Mouse (Mus musculus) hindbrain, embryonic 12.5 days (tissue): ENCODE measurements around the gene Slc25a40. TPM values are rescaled to one million over a fixed set of nuclear protein-coding genes. Genes with fewer than 3 reads are reported as not detected.

Source experiments
- ATAC-seq: fragments of 200-750 bp; cut with Nextera tagmentation; 2 replicates; pipeline ENCODE4 v1.8.0; 2017; ENCODE audit warnings: moderate TSS enrichment; ENCODE audit not compliant: low FRiP score
- H3K27ac ChIP-seq: fragments of 300-500 bp; sonication (generic); 2 replicates; pipeline ENCODE4 v1.5.1; 2016; ENCODE audit warnings: mild to moderate bottlenecking
- H3K27me3 ChIP-seq: fragments of 300-500 bp; sonication (generic); 2 replicates; pipeline ENCODE4 v1.6.1; 2016; ENCODE audit warnings: mild to moderate bottlenecking
- H3K36me3 ChIP-seq: fragments of 300-500 bp; sonication (generic); 2 replicates; pipeline ENCODE4 v1.6.1; 2016; ENCODE audit warnings: mild to moderate bottlenecking
- H3K4me1 ChIP-seq: fragments of 300-500 bp; sonication (generic); 2 replicates; pipeline ENCODE4 v1.6.1; 2016
- H3K4me2 ChIP-seq: fragments of 300-500 bp; sonication (generic); replicated peaks from 2 replicates; pipeline ENCODE4 v1.6.1; 2016; ENCODE audit warnings: mild to moderate bottlenecking
- H3K4me3 ChIP-seq: fragments of 300-500 bp; sonication (generic); 2 replicates; pipeline ENCODE4 v1.5.1; 2016; ENCODE audit warnings: mild to moderate bottlenecking
- H3K9ac ChIP-seq: fragments of 300-500 bp; sonication (generic); 2 replicates; pipeline ENCODE4 v1.6.1; 2016; ENCODE audit warnings: mild to moderate bottlenecking, moderate library complexity
- H3K9me3 ChIP-seq: fragments of 300-500 bp; sonication (generic); replicated peaks from 2 replicates; pipeline ENCODE4 v1.6.1; 2016; ENCODE audit warnings: mild to moderate bottlenecking
- WGBS: fragments of 180-500 bp; shearing (Covaris S2); methylation state at CpG from one replicate; pipeline ENCODE4 v1.1.7; 2016; 5-methylcytosine and 5-hydroxymethylcytosine counted together
- polyA plus RNA-seq: library from polyadenylated mRNA; unstranded; fragments of >200 nt; fragmentation: Nextera tagmentation; extraction: Ambion mirVana; gene quantifications from 2 replicates; pipeline ENCODE4 v1.2.1, GENCODE M21; 2016

Slc25a40 gene
- polyA plus RNA-seq, 1 experiment from 2014 or later: 10.3 TPM

DNA sequence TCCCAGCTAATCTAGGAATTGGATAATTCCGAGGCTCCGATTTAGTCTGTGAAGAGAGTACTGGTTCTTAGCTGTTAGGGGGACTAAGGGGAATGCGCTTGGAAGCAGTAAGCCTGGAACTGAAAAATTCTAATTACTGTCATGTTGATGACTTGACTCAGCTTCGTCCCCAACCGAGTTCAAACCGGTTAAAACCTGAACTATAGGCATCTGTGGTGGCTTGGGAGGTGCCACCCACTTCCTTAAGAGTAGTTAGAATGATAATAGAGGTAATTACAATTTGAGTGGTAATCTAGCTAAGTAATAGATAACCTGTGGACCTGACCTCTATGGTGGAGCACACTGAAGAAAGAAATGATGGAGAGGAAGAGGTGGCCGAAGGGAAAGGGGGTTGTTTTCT, 1.5 kb downstream of the Slc25a40 start:
- ATAC-seq: no peak
- H3K27ac ChIP-seq: no peak overlapping the region
- peaks cover 16% of the 10 kb centered on the region for H3K4me1 ChIP-seq
- no peaks in the 10 kb centered on the region for H3K9me3 ChIP-seq
- H3K9ac ChIP-seq: peak overlapping the region; percentile 84; the same call in 1 of the 2 replicates
- H3K4me2 ChIP-seq: peak overlapping the region; percentile 71
- peak overlapping the region; percentile 82 for H3K4me3 ChIP-seq
- peaks cover 2% of the 10 kb centered on the region; the same call in 1 of the 2 replicates for H3K36me3 ChIP-seq
- no peaks in the 10 kb centered on the region for H3K27me3 ChIP-seq
- 14% methylated on average over 7 of the region's 7 CpGs for WGBS

DNA sequence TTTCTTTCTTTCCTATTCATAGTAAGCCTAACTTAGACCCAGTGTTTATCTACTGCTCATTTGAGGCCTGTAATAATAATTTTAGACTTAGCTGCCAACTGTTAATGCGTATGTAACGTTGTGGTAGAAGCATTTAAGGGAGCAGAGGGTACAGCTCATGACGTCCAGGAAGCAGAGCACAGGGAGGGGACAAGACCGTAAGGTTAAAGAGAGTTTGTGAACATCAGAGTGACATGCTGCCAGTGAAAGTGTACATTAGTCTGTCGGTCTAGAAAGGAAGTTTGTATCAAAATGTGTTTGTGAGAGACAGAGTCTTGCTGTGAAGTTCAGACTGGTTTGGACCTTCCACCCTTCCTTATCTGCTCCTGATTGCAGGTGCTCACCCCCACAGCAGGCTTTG, 3.2 kb downstream of the Slc25a40 start:
- Histone ChIP-seq H3K36me3 (no peaks in the 10 kb centered on the region), H3K27ac (no peak overlapping the region), H3K4me3 (no peak overlapping the region), H3K27me3 (no peaks in the 10 kb centered on the region), H3K9ac (no peak overlapping the region), H3K9me3 (no peaks in the 10 kb centered on the region), H3K4me2 (no peak overlapping the region), H3K4me1 (peaks cover 14% of the 10 kb centered on the region)
- WGBS: 87% methylated on average over 5 of the region's 5 CpGs
- no peak for ATAC-seq

DNA sequence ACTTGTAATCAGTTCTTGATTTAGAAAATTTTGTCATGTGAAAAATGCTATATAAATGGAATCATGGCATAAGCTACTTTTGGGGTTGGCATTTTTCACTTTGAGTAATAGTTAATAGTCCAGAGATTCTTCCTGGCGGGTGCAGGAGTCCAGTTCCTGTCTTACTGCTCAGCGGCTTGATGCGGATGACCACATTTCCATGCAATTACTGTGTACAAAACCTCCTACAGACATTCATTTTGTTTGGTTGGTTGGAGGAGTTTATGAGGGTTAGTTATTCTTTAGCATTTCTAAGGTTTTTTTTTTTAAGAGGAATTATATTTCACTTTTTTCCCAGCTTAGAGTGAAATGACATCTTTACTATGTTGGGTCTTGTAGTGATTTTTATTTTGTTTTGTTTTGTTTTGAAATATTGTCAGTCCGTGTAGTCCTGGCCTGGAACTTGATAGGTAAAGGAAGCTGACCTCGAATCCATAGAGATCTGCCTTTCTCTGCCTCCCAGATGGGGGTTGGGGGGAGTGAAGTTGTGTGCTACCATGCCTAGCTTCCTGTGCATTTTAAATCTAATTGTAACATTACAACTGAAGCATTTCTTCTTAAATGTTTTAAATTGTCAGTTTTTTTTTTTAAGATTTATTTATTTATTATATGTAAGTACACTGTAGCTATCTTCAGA, 15.0 kb downstream of the Slc25a40 start:
- no peaks in the 10 kb centered on the region for H3K27me3 ChIP-seq
- no peak overlapping the region for H3K4me2 ChIP-seq
- H3K36me3 ChIP-seq: peaks cover 4% of the 10 kb centered on the region; the same call in 1 of the 2 replicates
- H3K4me3 ChIP-seq: no peak overlapping the region
- no peaks in the 10 kb centered on the region for H3K4me1 ChIP-seq
- H3K27ac ChIP-seq: no peak overlapping the region
- H3K9ac ChIP-seq: no peak overlapping the region
- WGBS: 91% methylated on average over 5 of the region's 5 CpGs
- H3K9me3 ChIP-seq: no peaks in the 10 kb centered on the region
- ATAC-seq: no peak

DNA sequence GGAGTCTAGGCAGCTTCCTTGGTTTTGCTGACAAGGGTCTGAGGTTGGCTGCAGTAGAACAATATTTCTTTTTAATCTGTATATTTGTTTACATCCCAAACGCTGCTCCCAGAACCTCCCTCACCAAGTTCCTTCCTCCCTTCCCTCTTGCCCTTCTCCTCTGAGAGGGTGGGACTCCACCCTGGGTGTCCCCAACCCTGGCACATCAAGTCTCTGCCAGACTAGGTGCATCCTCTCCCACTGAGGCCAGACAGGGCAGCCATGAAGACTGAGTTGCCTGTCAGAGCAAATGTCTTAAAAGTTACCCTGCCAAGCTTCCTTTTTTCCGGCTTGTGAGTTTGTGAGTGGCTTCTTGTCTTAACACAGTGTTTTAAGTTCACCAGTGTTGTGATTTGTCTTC, 16.4 kb downstream of the Slc25a40 start:
- Histone ChIP-seq H3K36me3 (peaks cover 4% of the 10 kb centered on the region; the same call in 1 of the 2 replicates), H3K27me3 (no peaks in the 10 kb centered on the region), H3K9me3 (no peaks in the 10 kb centered on the region), H3K4me1 (no peaks in the 10 kb centered on the region), H3K4me2 (no peak overlapping the region), H3K9ac (no peak overlapping the region), H3K4me3 (no peak overlapping the region), H3K27ac (no peak overlapping the region)
- ATAC-seq: no peak
- WGBS: 70% methylated on average over 2 of the region's 2 CpGs

DNA sequence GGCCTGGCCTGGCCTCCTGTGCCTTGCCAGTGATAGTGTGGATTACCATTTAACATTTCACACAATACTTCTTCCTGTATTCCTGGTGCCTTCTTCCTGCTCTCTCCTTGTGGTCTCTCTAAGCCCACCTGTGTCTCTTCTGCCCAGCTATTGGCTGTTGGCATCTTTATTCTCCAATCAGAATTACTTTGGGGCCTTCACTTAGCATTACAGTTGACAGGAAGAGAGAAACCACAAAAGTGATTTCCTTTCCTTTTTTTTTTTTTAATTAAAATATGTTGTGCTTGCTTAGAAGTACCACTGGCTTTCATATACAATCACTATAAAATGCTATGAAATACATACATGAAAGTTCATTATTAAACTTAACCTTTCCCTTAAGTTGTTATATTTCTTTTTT, 32.9 kb downstream of the Slc25a40 start:
- H3K4me3 ChIP-seq: no peak overlapping the region
- no peak for ATAC-seq
- no peak overlapping the region for H3K27ac ChIP-seq
- H3K27me3 ChIP-seq: no peaks in the 10 kb centered on the region
- H3K4me1 ChIP-seq: no peaks in the 10 kb centered on the region
- H3K9ac ChIP-seq: no peak overlapping the region
- no peak overlapping the region for H3K4me2 ChIP-seq
- H3K36me3 ChIP-seq: peaks cover 11% of the 10 kb centered on the region; the same call in 1 of the 2 replicates
- H3K9me3 ChIP-seq: no peaks in the 10 kb centered on the region

DNA sequence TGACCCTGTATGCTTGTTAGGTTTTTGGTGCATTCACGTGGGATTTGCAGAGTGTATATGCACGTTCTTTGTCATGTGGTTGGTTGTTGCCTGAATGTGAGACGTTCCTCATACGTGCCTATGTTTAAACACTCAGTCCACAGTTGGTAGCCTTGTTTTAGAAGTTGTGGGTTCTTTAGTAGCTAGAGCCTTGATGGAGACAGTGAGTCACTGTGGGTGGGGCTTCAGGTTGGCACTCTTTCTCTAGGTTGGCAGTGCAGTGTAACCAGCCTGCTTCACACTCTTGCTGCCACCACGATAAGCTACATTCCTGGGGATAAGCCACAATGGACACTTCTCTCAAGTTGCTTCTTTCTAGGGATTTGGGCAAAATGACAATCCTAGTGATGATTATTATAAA, 33.9 kb downstream of the Slc25a40 start:
- Histone ChIP-seq H3K36me3 (peaks cover 11% of the 10 kb centered on the region; the same call in 1 of the 2 replicates), H3K27me3 (no peaks in the 10 kb centered on the region), H3K4me2 (no peak overlapping the region), H3K9ac (no peak overlapping the region), H3K4me3 (no peak overlapping the region), H3K4me1 (no peaks in the 10 kb centered on the region), H3K27ac (no peak overlapping the region), H3K9me3 (no peaks in the 10 kb centered on the region)
- 89% methylated on average over 5 of the region's 5 CpGs for WGBS
- no peak for ATAC-seq

DNA sequence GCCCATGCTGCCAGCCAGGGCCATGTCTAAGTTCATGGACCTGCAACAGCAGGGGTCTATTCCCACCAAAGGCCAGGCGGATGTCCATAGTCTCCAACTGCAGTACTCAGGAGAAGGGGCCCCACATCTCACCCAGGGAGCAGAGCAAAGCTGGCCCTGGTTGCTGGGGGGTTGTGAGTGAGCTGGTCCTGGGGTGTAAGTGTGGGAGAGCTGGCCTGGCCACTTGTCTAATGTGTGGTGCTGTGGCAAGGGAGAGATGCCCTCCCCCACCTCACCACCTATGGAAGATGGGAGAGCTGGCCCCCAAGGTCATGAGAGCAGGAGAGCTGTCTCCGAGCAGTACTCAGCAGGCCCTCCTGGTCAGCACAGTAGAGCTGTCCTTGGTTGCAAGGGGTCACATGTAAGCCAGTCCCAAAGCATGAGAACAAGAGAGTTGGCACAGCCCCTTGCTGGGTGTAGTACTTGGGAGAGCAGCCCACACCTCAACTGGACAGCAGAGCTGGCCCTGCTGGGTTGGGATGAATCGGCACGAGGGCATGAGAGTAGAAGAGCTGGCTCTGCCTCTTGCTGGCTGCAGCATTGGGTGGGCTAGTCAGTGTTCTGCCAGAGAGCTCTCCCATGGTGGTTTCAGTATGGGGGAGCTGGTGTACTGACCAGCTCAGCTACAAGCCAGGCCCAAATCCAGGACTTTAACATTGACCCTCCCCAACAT, 65.5 kb downstream of the Slc25a40 start:
- Histone ChIP-seq H3K4me2 (no peak overlapping the region), H3K27ac (no peak overlapping the region), H3K9me3 (no peaks in the 10 kb centered on the region), H3K4me3 (no peak overlapping the region), H3K36me3 (no peaks in the 10 kb centered on the region), H3K27me3 (no peaks in the 10 kb centered on the region), H3K9ac (no peak overlapping the region), H3K4me1 (no peaks in the 10 kb centered on the region)
- 36% methylated on average over 4 of the region's 4 CpGs for WGBS
- ATAC-seq: peak; percentile 47

DNA sequence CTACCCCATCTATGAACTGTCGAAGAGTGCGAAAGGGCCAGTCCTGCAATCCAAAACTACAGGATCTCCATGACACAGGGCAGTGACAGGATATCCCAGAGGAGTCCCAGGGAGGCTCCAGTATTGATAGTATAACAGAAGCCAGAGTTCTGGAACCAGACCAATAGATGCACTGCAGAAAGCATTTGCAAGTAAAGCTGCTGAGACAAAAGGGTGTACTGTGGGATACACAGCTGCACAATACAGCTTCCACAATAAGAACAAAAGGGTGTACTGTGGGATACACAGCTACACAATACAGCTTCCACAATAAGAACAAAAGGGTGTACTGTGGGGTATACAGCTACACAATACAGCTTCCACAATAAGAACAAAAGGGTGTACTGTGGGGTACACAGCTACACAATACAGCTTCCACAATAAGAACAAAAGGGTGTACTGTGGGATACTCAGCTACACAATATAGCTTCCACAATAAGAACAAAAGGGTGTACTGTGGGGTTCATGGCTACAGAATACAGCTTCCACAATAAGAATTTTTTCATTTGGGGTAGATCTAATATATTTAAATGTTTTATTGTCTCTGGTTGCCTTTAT, 66.1 kb downstream of the Slc25a40 start:
- peak; percentile 39 for ATAC-seq
- Histone ChIP-seq H3K4me3 (no peak overlapping the region), H3K9me3 (no peaks in the 10 kb centered on the region), H3K9ac (no peak overlapping the region), H3K36me3 (no peaks in the 10 kb centered on the region), H3K4me2 (no peak overlapping the region), H3K27me3 (no peaks in the 10 kb centered on the region), H3K4me1 (no peaks in the 10 kb centered on the region), H3K27ac (no peak overlapping the region)
- 28% methylated on average over 2 of the region's 2 CpGs for WGBS

DNA sequence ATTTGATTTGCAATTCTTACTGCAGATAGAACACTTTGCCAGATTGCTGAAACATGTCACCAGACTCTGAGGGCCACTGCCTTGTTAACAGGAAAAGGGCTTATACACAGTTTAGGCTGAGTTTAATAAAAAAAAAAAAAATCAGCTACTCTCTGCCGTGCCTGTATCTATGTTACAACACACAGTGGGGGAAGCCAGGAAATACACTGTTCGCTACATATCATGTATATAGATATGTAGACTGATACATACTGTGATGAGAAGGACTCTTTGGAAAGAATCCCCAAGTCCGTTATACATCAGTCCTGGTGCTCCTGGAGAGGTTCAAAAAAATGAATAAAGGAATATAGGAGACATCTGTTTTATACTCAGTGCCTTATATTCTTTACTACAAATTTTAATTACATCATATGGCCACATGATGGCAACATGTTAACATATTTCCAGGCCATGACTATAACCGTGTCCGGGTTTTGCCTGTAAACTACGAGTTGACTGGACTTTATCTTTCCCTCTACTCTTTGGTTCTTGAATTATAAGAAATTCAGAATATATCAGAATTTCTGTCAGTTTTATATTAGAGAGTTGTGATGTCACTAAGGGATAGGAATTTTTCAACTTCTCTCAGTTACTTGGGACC, 66.9 kb downstream of the Slc25a40 start:
- Histone ChIP-seq H3K4me1 (no peaks in the 10 kb centered on the region), H3K9me3 (no peaks in the 10 kb centered on the region), H3K36me3 (no peaks in the 10 kb centered on the region), H3K27ac (no peak overlapping the region), H3K9ac (no peak overlapping the region), H3K4me3 (no peak overlapping the region), H3K27me3 (no peaks in the 10 kb centered on the region), H3K4me2 (no peak overlapping the region)
- peak; percentile 75; the same call in 1 of the 2 replicates for ATAC-seq
- 43% methylated on average over 6 of the region's 6 CpGs for WGBS

DNA sequence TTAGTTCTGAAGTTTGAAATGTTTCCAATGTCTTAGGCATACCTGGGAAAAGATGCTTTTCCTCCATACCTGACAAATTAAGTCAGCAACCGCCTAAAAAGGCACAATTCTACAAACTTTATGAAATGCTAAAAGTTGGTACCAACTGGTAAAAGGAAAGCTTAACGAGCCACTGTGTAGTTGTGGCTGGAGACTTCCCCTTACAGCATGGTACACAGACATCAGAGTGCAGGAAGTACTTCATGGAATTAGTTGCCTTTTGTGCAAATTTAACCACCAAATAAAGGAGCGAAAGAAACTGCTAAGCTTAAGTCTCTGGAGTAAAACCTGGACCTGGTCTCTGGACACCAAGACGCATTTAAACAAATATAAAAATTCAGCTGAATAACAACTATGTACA, 69.1 kb downstream of the Slc25a40 start:
- Histone ChIP-seq H3K4me2 (no peak overlapping the region), H3K9ac (no peak overlapping the region), H3K36me3 (no peaks in the 10 kb centered on the region), H3K27ac (no peak overlapping the region), H3K4me3 (no peak overlapping the region), H3K9me3 (no peaks in the 10 kb centered on the region), H3K27me3 (no peaks in the 10 kb centered on the region), H3K4me1 (no peaks in the 10 kb centered on the region)
- ATAC-seq: no peak
- WGBS: 86% methylated on average over 4 of the region's 4 CpGs
